ENCODE assay signal across 8 mouse cellular contexts in genomic region chr10:39291747-39292198, GRCm38 (mm10).
A peak's percentile ranks its signal among the peaks of the same experiment; 100 is the strongest.
DNase-seq lines count a peak whose midpoint lies in the region; ATAC-seq lines count a peak whose summit lies in the region.

No protein-coding gene starts in this region.

- WGBS in limb, embryonic 12.5 days: 80% methylated on average over 9 of the region's 9 CpGs
- 88% methylated on average over 9 of the region's 9 CpGs for WGBS in limb, embryonic 10.5 days
- whole genome bisulfite sequencing in forebrain, embryonic 16.5 days: 36% methylated on average over 9 of the region's 9 CpGs

- H3K27me3 ChIP-seq in limb, embryonic 12.5 days: no peaks in the 10 kb centered on the region
- no peaks in the 10 kb centered on the region for H3K27me3 ChIP-seq in limb, embryonic 10.5 days (ENCODE audit: low read depth, poor library complexity, severe bottlenecking)
- H3K27me3 ChIP-seq in forebrain, embryonic 16.5 days (replicated peaks; ENCODE audit: control insufficient read depth, insufficient read depth, low read length): no peaks in the 10 kb centered on the region

- peak; percentile 52; the same call in 1 of the 2 replicates for ATAC-seq in limb, embryonic 12.5 days (ENCODE audit: insufficient number of reproducible peaks, insufficient read depth, low FRiP score, low TSS enrichment, low read depth)
- ATAC-seq in forebrain, embryonic 16.5 days: peak; percentile 76
- ATAC-seq in hematopoietic stem cell, adult 5-6 weeks (replicated peaks in 1 of 2; ENCODE audit: insufficient read depth in 1 of 2, low FRiP score in 2 of 2, low TSS enrichment in 1 of 2, low read depth in 1 of 2, poor library complexity in 2 of 2, severe bottlenecking in 2 of 2): peak; percentile 47 to 66; a peak in 3 of 4 replicates

- 0 out of 2 replicates have a peak, but pooled peaks cover 5% of the 10 kb centered on the region for H3K9me3 ChIP-seq in limb, embryonic 12.5 days
- 0 out of 2 replicates have a peak, but pooled peaks cover 3% of the 10 kb centered on the region for H3K9me3 ChIP-seq in limb, embryonic 10.5 days (replicated peaks)
- H3K9me3 ChIP-seq in forebrain, embryonic 16.5 days (ENCODE audit: control insufficient read depth, low read length): no peaks in the 10 kb centered on the region

- no peaks in the 10 kb centered on the region for H3K36me3 ChIP-seq in limb, embryonic 12.5 days
- H3K36me3 ChIP-seq in limb, embryonic 10.5 days: no peaks in the 10 kb centered on the region
- H3K36me3 ChIP-seq in forebrain, embryonic 16.5 days (ENCODE audit: control insufficient read depth, insufficient read depth): no peaks in the 10 kb centered on the region

- H3K4me1 ChIP-seq in limb, embryonic 12.5 days (replicated peaks): peaks cover 31% of the 10 kb centered on the region
- peaks cover 31% of the 10 kb centered on the region for H3K4me1 ChIP-seq in limb, embryonic 10.5 days
- H3K4me1 ChIP-seq in forebrain, embryonic 16.5 days (replicated peaks; ENCODE audit: control insufficient read depth, insufficient read depth, low read length): peaks cover 32% of the 10 kb centered on the region

- no peak for DNase-seq in limb, embryonic 10.5 days (ENCODE audit: low spot score)
- peak; percentile 60 to 87 for DNase-seq in lung, postnatal 4 days
- no peak for DNase-seq in natural killer cell, adult 2 months (ENCODE audit: low spot score in 2 of 2)
- no peak for DNase-seq in layer of hippocampus, adult 9-11 months
- no peak for DNase-seq in thymus, postnatal 14 days

- 0 out of 2 replicates have a peak overlapping the region, but pooled peaks have one; percentile 29 for H3K27ac ChIP-seq in limb, embryonic 12.5 days
- H3K27ac ChIP-seq in limb, embryonic 10.5 days: no peak overlapping the region; the same call in 1 of the 2 replicates
- H3K27ac ChIP-seq in forebrain, embryonic 16.5 days (ENCODE audit: low read length): peak overlapping the region; percentile 75

- H3K4me3 ChIP-seq in limb, embryonic 12.5 days (replicated peaks): no peak overlapping the region
- no peak overlapping the region for H3K4me3 ChIP-seq in limb, embryonic 10.5 days
- H3K4me3 ChIP-seq in forebrain, embryonic 16.5 days (replicated peaks; ENCODE audit: low read length): no peak overlapping the region

- H3K4me2 ChIP-seq in limb, embryonic 12.5 days: no peak overlapping the region
- H3K4me2 ChIP-seq in forebrain, embryonic 16.5 days (ENCODE audit: low read length): no peak overlapping the region

- no peak overlapping the region for H3K9ac ChIP-seq in limb, embryonic 12.5 days (replicated peaks)
- 0 out of 2 replicates have a peak overlapping the region, but pooled peaks have one; percentile 22 for H3K9ac ChIP-seq in forebrain, embryonic 16.5 days (replicated peaks; ENCODE audit: low read depth, low read length)

Comparison
In these comparisons a context has a peak if more than half of its experiments do, and no peak if none do; other contexts are left out.
1. DNase-seq: peak in lung, postnatal 4 days (2 of 2); none in limb, embryonic 10.5 days (single experiment), natural killer cell, adult 2 months (0 of 2), layer of hippocampus, adult 9-11 months (single experiment) and thymus, postnatal 14 days (single experiment).
2. Peak in every context shown above with its lines, with median percentiles within 50 percentile points of each other: ATAC-seq.